Mouse (Mus musculus) layer of hippocampus, adult 2 months (tissue): ENCODE measurements around the gene Ntrk1. TPM values are rescaled to one million over a fixed set of nuclear protein-coding genes. Genes with fewer than 3 reads are reported as not detected.
A peak's percentile ranks its signal among the peaks of the same experiment; 100 is the strongest.

Source experiments
- DNase-seq, 2 experiments: peaks; one replicate each; pipeline ENCODE4 v3.0.0; 2022; ENCODE audit warnings: low spot score in 2 of 2
- H3K27ac ChIP-seq: fragments of 200-600 bp; 2 replicates; pipeline ENCODE4 v1.8.1; 2022
- H3K4me3 ChIP-seq: fragments of 200-600 bp; 2 replicates; pipeline ENCODE4 v1.8.1; 2022; ENCODE audit warnings: mild to moderate bottlenecking
- CTCF ChIP-seq: fragments of 200-600 bp; conservative IDR thresholded peaks from 2 replicates; pipeline ENCODE4 v1.8.1; 2022; ENCODE audit warnings: antibody characterized with exemption, mild to moderate bottlenecking, moderate library complexity
- total RNA-seq, 2 experiments: library from RNA; stranded (reverse); gene quantifications; 2 replicates each; pipeline ENCODE4 v1.2.3; 2021

Ntrk1 gene
- total RNA-seq, 2 experiments from 2014 or later = 0.13 to 0.27 TPM

DNA sequence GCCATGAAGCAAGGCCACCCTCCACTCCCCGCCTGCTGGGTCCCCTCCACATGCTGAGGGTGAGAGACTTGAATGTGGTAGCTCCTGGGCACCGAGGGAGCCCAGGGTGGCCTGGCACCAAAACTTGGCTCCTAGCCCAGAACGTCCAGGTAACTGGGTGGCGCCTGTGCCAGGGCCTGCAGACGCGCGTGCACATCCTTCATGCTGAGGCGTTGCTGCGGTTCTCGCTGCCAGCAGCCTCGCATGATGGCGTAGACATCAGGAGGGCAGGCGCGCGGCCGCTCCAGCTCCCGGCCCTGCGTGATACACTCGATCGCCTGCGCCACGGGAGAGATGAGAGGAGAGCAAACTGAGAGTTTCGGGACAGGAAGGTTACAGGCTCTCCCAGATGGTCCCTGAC lies 16.7 kb downstream of the Ntrk1 start:
- TF ChIP-seq CTCF = no peak
- H3K4me3 ChIP-seq = 0 out of 2 replicates have a peak overlapping the region, but pooled peaks have one; percentile 20
- DNase-seq = no peak
- no peak overlapping the region for H3K27ac ChIP-seq

DNA sequence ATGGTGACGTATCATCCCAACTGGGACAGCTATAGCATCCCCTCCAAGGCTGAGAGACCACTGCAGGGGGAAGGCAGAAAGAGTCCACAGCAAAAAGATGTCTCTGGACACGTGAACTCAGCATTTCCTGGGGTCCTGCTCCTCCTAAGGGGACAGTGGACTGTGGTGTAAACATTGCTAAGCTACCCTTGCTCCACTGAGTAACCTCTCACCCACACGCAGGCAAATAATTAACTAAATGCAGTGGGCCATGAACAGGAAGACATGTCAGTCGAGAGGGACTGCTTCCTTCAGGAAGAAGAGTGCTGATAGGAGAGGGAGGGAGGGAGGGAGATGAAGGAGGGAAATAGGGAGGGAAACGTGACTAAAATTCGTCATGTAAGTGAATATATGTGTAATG lies 23.9 kb downstream of the Ntrk1 start:
- Histone ChIP-seq H3K27ac (no peak overlapping the region), H3K4me3 (no peak overlapping the region)
- no peak for DNase-seq
- no peak for TF ChIP-seq CTCF

DNA sequence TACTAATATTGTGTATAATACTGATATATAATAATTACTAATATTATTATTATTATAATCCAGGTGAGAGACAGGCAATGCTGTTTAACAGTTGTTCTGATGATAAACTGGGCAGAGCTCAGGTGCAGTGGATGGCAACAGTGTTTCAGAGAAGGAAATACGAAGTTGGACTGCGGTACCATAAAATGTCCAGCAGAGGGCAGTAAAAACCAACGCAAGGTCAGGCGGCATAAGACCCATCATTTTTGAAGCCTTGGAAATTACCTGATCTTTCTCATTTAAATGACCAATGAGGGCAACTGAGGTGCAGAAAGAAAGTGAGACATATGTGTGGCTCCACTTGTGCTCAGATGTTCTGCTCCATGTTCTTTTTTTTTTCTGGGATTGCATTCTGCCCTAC lies 24.7 kb downstream of the Ntrk1 start:
- Histone ChIP-seq H3K4me3 (no peak overlapping the region), H3K27ac (no peak overlapping the region)
- DNase-seq = peak; percentile 46 to 51
- TF ChIP-seq CTCF = peak; percentile 93

DNA sequence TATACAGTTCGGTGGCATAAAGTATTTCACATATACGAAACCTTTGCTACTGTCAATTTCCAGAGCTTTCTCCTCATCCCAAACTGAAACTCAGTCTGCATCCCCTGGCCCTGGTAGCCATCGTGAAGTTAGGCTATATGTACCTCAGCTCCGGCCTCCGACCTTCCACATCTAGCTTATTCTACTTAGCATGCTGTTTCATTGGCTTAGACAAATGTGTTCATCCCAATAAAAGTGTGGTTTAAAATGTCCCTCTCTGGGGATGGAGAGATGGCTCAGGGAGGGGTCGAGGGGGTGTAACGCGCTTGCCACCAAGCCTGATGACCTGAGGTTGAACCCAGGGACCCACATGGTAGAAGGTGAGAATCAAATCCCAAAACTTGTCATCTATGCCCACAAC lies 25.5 kb downstream of the Ntrk1 start:
- DNase-seq = no peak
- Histone ChIP-seq H3K27ac (no peak overlapping the region), H3K4me3 (no peak overlapping the region)
- no peak for TF ChIP-seq CTCF

DNA sequence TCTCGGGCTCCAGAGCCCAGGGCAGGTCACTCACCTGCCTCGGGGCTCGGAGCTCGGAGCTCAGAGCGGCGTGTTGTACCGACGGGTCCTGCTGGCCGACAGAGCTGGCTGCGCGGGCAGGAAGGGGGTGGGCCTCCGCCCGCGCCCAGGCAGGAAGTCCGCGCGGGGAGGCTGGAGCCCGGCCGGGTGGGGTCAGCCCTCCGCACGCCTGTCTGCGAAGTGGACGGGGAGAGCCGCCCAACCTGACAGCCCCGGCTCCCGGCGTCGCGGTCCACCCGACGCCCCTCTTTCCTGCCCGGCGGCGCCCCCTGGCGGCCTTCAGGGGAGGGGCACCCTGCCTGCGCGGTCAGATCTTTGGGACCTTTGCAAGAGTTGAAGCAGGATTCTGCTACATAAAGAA lies 26.1 kb downstream of the Ntrk1 start:
- Histone ChIP-seq H3K4me3 (peak overlapping the region; percentile 41), H3K27ac (peak overlapping the region; percentile 90)
- peak; percentile 97 for TF ChIP-seq CTCF
- DNase-seq = peak; percentile 41 to 54

DNA sequence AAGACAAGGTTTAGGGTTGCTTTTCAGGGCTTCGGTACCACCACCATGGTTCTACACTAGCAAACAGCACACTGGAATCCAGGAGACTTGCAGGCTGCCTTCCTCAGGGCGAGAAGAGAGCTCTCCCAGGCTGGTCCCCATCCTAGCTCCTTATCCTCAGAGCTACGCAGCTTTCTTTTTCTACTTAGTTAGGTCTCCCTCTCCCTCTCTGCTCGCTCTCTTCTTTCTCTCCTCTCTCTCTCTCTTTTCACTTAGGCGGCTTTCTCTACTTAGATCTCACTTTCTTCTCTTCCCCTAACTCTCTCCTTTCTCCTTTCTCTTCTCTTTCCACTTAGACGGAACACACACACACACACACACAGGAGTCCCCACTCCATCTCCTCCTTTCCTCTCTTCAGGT lies 26.5 kb downstream of the Ntrk1 start:
- TF ChIP-seq CTCF = no peak
- H3K27ac ChIP-seq = peak overlapping the region; percentile 90
- no peak for DNase-seq
- peak overlapping the region; percentile 41 for H3K4me3 ChIP-seq

DNA sequence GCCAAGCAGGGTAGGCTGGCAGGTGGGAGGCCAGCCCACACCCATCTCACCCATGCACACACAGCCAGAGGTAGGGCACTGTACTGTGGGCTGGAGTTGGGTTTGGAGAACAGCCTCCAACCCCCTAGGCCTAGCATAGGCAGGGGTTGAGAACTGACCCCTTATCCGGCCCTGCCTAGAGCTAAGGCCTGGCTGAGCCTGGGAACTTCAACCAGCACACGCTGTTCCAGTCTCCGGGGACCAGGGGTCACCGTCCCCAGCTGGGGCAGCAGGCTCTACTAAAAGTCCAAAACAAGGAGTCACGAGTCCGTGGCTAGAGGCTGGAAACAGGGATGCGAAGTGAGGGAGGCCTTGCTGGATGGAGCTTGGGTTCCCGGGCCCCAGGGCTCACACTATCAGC lies 27.2 kb downstream of the Ntrk1 start:
- Histone ChIP-seq H3K4me3 (peak overlapping the region; percentile 41; the same call in 1 of the 2 replicates), H3K27ac (peak overlapping the region; percentile 90)
- TF ChIP-seq CTCF = no peak
- DNase-seq = no peak

DNA sequence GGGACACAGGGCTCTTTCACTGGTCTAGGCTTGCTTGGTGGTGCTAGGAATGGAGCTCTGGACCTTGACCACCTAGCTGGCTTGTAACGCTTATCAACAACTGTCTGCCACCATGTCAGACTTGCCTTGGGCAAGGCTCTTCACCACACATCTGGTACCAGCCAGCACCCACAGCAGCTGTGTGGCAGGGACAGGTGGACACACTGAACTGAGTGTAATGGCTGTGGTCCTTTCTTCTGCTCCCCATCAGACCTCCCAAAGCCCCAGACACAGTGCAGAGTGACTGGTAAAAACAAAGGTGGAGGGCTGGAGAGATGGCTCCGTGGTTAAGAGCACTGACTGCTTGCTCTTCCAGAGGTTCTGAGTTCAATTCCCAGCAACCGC lies 28.7 kb downstream of the Ntrk1 start:
- H3K27ac ChIP-seq = peak overlapping the region; percentile 90
- no peak for DNase-seq
- TF ChIP-seq CTCF = no peak
- no peak overlapping the region for H3K4me3 ChIP-seq

DNA sequence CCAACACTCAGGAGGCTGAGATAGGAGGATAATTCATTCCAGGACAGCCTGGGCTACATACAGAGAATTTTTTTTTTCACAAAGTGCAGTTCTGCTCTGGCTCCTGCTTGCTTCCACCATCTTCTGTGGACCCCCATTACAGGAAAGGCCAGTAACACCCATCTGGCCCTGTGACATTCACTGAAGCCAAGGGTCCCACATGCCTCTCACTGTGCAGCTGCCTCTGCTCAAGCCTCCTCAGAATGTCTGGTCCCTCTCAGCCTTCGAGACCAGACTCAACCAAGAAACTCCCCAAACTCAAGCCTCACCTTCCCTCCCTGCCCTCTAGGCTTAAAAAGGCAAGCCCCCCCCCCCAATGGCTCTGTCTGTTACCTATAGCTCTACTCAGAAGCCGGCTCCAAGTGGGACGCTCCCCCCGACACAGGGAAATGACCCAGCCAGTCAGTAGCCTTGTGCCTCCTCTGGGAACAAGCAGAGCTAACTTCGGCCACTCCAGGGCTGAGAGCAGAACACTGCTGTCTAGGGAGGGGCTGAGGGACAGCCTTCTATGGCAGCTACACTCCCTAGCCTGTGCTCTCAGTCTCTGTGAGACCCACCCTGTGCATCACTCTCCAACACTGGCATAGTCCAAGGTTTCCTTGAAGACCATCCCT lies 29.2 kb downstream of the Ntrk1 start:
- TF ChIP-seq CTCF = no peak
- DNase-seq = no peak
- Histone ChIP-seq H3K4me3 (no peak overlapping the region), H3K27ac (peak overlapping the region; percentile 90)

DNA sequence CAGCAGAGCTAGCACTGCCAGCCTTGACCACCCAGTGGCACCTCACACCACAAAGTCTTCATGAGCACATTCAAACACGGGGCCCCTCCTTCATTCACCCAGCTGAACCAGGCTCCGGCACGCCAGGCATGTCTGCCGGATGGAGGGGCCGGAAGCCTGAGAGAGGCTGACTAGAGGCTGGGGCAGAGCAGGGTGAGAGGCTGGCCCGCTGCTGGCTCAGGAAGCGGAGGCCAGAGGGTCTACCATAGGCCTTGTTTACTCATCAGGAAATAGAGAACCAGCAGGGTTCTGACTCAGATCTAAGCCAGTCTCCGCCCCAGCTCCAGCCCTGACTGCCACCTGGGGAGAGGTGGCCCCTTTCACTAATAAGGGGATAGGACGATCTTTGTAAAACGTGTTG lies 29.9 kb downstream of the Ntrk1 start:
- DNase-seq = no peak
- H3K4me3 ChIP-seq = peak overlapping the region; percentile 35; the same call in 1 of the 2 replicates
- peak overlapping the region; percentile 90 for H3K27ac ChIP-seq
- no peak for TF ChIP-seq CTCF

DNA sequence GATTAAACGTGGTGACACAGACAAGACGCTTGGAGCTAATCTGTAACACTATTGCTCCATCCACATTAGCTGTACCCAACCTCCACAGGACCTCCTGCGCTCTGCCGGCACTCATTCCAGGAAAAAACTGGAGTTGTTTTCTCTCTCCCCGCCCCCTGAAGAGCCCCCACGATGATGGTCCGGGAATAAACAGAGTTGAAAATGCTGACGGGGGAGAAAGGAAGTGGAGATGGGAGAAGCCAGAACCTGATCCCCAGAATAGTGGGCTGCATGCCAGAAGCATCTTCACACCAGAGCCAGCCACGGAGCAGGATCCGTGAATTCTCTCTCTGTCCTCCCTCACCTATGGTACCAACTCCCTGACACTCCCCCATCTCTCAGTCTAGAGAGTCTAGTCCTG lies 30.5 kb downstream of the Ntrk1 start:
- no peak for DNase-seq
- TF ChIP-seq CTCF = no peak
- Histone ChIP-seq H3K4me3 (peak overlapping the region; percentile 35; the same call in 1 of the 2 replicates), H3K27ac (peak overlapping the region; percentile 90)

DNA sequence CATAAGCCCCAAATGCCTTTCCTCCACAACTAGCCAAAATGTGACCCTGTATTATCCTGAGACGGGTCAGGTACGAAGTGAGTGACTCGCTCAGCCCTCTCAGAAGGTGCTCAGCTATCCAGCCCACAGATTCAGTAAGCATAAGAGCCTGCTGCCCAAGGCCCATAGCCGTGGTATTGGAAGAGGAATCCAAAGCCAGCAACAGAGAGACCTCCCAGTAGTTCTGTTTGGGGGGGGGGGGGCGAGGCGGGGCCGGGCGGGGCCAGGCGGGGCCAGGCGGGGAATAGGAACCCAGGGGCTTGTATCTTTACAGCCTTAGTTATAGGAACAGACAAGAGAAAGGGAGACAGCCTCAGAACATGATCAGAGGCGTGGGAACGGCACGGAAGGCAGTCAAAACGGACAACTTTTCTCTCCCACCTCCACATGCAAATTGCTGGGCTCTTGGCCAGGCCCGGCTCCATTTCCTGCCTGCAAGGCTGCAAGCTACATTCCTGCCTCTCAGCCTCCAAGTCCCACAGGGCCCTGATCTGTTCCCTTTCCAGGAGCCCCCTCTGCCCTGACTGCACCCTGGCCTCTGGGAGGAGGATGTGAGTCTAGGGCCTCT lies 31.2 kb downstream of the Ntrk1 start:
- TF ChIP-seq CTCF = no peak; the same call in 1 of the 2 replicates
- H3K4me3 ChIP-seq = peak overlapping the region; percentile 35
- H3K27ac ChIP-seq = peak overlapping the region; percentile 90
- peak; percentile 82 to 87 for DNase-seq

DNA sequence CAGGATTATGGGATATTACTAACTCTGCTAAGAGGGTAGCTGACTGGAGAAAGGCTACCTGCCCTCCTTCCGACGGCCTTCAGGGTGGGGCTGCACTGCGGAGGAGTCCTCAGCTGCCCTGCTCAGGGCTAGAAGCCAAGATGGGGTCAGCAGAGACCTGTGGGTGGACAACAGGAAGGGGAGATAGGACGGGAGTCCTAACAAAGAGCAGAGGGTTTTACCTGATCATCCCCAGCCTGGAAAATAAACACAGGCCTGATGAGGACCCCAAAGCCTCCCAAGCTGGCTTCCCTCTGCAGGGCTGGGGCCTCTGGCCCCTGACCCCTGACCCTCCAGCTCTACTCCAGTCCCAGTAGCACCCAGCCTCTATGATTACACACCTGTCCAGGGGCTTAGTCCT lies 31.8 kb downstream of the Ntrk1 start:
- H3K4me3 ChIP-seq = no peak overlapping the region
- TF ChIP-seq CTCF = no peak
- H3K27ac ChIP-seq = peak overlapping the region; percentile 90
- DNase-seq = no peak
